Mouse (Mus musculus): Measurements from ENCODE around the gene Ddo. TPM values are rescaled to one million over a fixed set of nuclear protein-coding genes. Genes with fewer than 3 reads are reported as not detected.

The Ddo gene
- polyA plus RNA-seq, 1 experiment from 2014 or later: 2.9 TPM

DNA sequence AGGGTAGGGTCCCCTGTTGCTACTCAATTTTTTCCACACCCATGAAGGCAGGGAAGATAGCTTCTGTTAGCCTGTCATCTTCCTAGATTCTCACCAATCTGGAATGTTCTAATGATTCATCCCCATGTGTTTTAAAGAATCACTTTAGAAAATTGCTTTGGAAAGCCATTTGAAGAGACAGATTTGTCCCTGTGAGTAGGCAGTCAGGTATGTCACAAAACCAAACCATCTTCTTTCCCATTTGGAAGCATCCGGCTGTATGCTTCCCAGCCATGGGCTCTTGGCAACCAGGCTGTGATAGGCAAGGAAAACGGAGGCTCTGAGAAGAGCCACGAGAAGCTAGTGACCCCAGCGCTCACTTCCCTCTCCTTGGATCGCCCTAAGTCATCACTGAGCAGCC lies 100.4 kb downstream of the Ddo start:
- H3K4me2 ChIP-seq (ENCODE audit: low read length): no peak overlapping the region
- no peak overlapping the region for H3K27ac ChIP-seq (ENCODE audit: low read depth, low read length)
- no peak for ATAC-seq
- WGBS: 76% methylated on average over 5 of the region's 5 CpGs
- no peaks in the 10 kb centered on the region for H3K9me3 ChIP-seq (ENCODE audit: control insufficient read depth, low read length)
- no peak overlapping the region for H3K4me3 ChIP-seq (ENCODE audit: low read length)
- H3K27me3 ChIP-seq (replicated peaks; ENCODE audit: control insufficient read depth, insufficient read depth, low read length): no peaks in the 10 kb centered on the region
- peaks cover 6% of the 10 kb centered on the region; the same call in 1 of the 2 replicates for H3K4me1 ChIP-seq (ENCODE audit: control insufficient read depth, insufficient read depth, low read depth, low read length)
- no peak overlapping the region for H3K9ac ChIP-seq (ENCODE audit: low read depth, low read length)
- no peaks in the 10 kb centered on the region for H3K36me3 ChIP-seq (ENCODE audit: control insufficient read depth, insufficient read depth, low read length)

Other genes starting within 250 kb of the Ddo start
- gene Slc22a16, start 59.7 kb upstream of the Ddo start, polyA plus RNA-seq (2015; fragmentation: Nextera tagmentation; extraction: Ambion mirVana): not detected in 2 replicates
- 0.84 and 0.94 TPM in 2 replicates for gene Mettl24, start 53.3 kb downstream of the Ddo start, polyA plus RNA-seq (2015; fragmentation: Nextera tagmentation; extraction: Ambion mirVana)

Data from hindbrain, embryonic 16.5 days (tissue).